Mouse (Mus musculus) right cerebral cortex, adult 18-20 months (tissue): ENCODE results near the gene Slc43a2.

Experiments used
- DNase-seq: peaks from one replicate; pipeline ENCODE4 v3.0.0; 2022; ENCODE audit warnings: mixed read lengths

Slc43a2 gene

DNA sequence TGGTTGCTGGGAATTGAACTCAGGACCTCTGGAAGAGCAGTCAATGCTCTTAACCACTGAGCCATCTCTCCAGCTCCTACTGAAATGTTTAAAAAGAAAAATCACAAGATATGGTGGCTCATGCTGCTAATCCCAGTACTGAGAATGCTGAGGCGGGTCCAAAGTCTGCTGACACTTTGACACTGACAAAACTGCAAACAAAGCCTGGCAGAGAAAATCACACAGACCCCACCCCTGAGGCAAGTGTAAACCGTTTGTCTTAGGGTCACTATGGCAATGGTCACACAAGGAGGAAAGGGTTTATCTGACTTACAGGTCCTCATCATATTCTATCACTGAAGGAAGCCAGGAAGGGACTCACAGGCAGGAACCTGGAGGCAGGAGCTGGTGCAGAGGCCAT is 84.1 kb downstream of the Slc43a2 start:
- DNase-seq: no peak

DNA sequence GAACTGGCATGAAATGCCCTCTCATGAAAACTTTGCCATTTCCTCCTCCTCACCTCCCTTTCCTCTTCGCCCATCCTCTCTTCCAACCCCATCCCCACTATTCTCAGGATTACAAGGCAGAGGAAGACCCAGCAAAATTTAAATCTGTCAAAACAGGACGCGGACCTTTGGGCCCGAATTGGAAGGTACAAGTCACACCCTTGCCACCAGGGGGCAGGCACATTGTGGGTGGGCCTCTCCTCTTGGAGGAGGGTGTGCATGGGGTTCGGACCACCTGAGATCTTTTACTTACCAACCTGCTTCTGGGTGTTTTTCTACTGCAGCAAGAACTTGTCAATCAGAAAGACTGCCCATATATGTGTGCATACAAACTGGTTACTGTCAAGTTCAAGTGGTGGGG is 87.6 kb downstream of the Slc43a2 start:
- no peak for DNase-seq

GRCm38 (mm10) chr11:75620136-75620780 is 88.8 kb downstream of the Slc43a2 start:
- DNase-seq: peak; percentile 71

DNA sequence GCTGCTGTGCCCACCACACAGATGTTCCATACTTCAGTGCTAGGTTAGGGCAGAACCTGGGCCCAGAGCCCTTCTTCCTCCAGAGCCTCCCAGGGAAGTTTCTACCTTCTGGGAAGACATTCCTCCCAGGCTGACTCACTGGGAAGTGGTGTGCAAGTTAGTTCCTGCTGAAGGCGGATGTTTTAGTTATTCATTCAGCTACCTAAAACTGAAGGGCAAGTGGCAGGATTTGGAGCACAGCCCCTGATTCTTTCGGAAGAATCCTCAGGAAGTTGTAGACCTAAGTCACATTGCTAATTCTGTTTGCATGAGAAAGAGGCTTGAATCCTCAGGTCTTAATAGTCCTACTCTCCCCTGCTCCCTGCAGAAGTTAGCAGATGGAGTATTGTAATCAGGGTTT is 89.9 kb downstream of the Slc43a2 start:
- DNase-seq: no peak

DNA sequence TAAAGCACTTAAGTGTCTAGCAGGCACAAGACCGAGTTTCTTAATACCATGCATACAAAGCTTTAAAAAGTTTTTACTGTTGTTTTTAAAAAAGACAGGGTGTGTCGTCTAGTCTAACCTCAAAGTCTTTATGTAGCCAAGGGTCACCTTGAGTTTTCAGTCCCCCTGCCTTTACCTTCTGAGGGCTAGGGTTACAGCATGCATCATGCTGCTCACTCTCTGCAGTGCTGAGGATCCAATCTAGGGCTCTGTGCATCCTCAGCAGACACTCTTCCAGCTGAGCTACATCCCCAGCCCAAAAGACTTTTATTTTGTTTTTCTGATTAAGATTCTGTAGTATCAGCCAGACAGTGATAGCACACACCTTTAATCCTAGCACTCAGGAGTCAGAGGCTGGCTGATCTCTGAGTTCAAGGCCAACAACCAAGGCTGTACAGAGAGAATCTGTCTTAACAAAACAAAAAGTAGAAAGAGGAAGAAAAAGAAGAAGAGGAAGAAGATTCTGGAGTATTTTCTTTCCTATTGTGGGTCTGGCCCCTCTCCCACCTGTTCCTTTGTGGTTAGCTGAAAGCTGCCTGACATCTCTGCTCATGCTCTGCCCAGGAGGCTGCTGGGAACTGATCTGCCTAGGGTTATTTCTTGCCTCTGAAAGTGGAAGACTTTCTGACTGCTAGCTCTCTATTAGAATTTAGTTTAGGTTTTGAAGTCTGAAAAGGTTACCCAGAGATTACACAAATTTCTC is 91.3 kb downstream of the Slc43a2 start:
- no peak for DNase-seq

- no peak for DNase-seq
Measured at GRCm38 (mm10) chr11:75624102-75624554, 92.6 kb downstream of the Slc43a2 start.

GRCm38 (mm10) chr11:75625820-75626219 is 94.3 kb downstream of the Slc43a2 start:
- peak; percentile 49 for DNase-seq
